Mouse (Mus musculus) stomach, embryonic 14.5 days (tissue): Measurements from ENCODE around the gene Dclk2. TPM values are rescaled to one million over a fixed set of nuclear protein-coding genes. Genes with fewer than 3 reads are reported as not detected.

Experiments
- ATAC-seq: fragments of 200-750 bp; cut with Nextera tagmentation; 2 replicates; pipeline ENCODE4 v1.8.0; 2017; ENCODE audit warnings: low read depth, moderate TSS enrichment; ENCODE audit not compliant: insufficient number of reproducible peaks, insufficient read depth, low FRiP score
- H3K27ac ChIP-seq: fragments of 300-500 bp; sonication (generic); 2 replicates; pipeline ENCODE4 v1.5.1; 2014; ENCODE audit warnings: mild to moderate bottlenecking, low read length, moderate library complexity, mixed read lengths
- H3K27me3 ChIP-seq: fragments of 300-500 bp; sonication (generic); 2 replicates; pipeline ENCODE4 v1.6.1; 2014; ENCODE audit warnings: low read length, control low read depth, mixed read lengths; ENCODE audit not compliant: control insufficient read depth, insufficient read depth
- H3K36me3 ChIP-seq: fragments of 300-500 bp; sonication (generic); 2 replicates; pipeline ENCODE4 v1.6.1; 2014; ENCODE audit warnings: mild to moderate bottlenecking, control low read depth, low read length, moderate library complexity, mixed read lengths; ENCODE audit not compliant: control insufficient read depth, insufficient read depth
- H3K4me1 ChIP-seq: fragments of 300-500 bp; sonication (generic); 2 replicates; pipeline ENCODE4 v1.6.1; 2014; ENCODE audit warnings: low read length, control low read depth, mixed read lengths; ENCODE audit not compliant: control insufficient read depth, insufficient read depth
- H3K4me2 ChIP-seq: fragments of 300-500 bp; sonication (generic); replicated peaks from 2 replicates; pipeline ENCODE4 v1.6.1; 2014; ENCODE audit warnings: low read depth, low read length, control low read depth
- H3K4me3 ChIP-seq: fragments of 300-500 bp; sonication (generic); 2 replicates; pipeline ENCODE4 v1.5.1; 2014; ENCODE audit warnings: low read depth, low read length, control low read depth
- H3K9ac ChIP-seq: fragments of 300-500 bp; sonication (generic); replicated peaks from 2 replicates; pipeline ENCODE4 v1.6.1; 2014; ENCODE audit warnings: low read depth, mild to moderate bottlenecking, control low read depth, low read length, moderate library complexity, mixed read lengths
- H3K9me3 ChIP-seq: fragments of 300-500 bp; sonication (generic); 2 replicates; pipeline ENCODE4 v1.6.1; 2016; ENCODE audit warnings: low read depth, low read length, control low read depth; ENCODE audit not compliant: control insufficient read depth
- WGBS: fragments of 180-500 bp; shearing (Covaris S2); extraction: QIAGEN DNeasy Blood & Tissue Kit; methylation state at CpG from one replicate; pipeline ENCODE4 v1.1.7; 2014; 5-methylcytosine and 5-hydroxymethylcytosine counted together
- polyA plus RNA-seq: library from polyadenylated mRNA; unstranded; fragments of >200 nt; fragmentation: Nextera tagmentation; extraction: Ambion mirVana; gene quantifications from 2 replicates; pipeline ENCODE4 v1.2.1, GENCODE M21; 2014

The Dclk2 gene
- polyA plus RNA-seq, 1 experiment from 2014 or later = 6.7 TPM

GRCm38 (mm10) chr3:86950652-86951051 is 30.0 kb upstream of the Dclk2 start:
- 34% methylated on average over 2 of the region's 2 CpGs for WGBS
- ATAC-seq = no peak

GRCm38 (mm10) chr3:86936254-86936836 is 15.7 kb upstream of the Dclk2 start:
- Histone ChIP-seq H3K9ac (no peak overlapping the region), H3K27me3 (no peaks in the 10 kb centered on the region), H3K27ac (no peak overlapping the region), H3K4me3 (no peak overlapping the region), H3K36me3 (no peaks in the 10 kb centered on the region), H3K4me1 (no peaks in the 10 kb centered on the region), H3K9me3 (no peaks in the 10 kb centered on the region), H3K4me2 (no peak overlapping the region)
- ATAC-seq = no peak
- 17% methylated on average over 2 of the region's 2 CpGs for whole genome bisulfite sequencing

More at GRCm38 (mm10) chr3:86950652-86951051, 30.0 kb upstream of the Dclk2 start:
- Histone ChIP-seq H3K4me1 (no peaks in the 10 kb centered on the region), H3K4me2 (no peak overlapping the region), H3K9ac (no peak overlapping the region), H3K27me3 (no peaks in the 10 kb centered on the region), H3K36me3 (no peaks in the 10 kb centered on the region), H3K4me3 (no peak overlapping the region), H3K27ac (no peak overlapping the region), H3K9me3 (no peaks in the 10 kb centered on the region)

- 81% methylated on average over 7 of the region's 7 CpGs for WGBS
These were observed 12.8 kb upstream of the Dclk2 start for GRCm38 (mm10) chr3:86933446-86933845.

GRCm38 (mm10) chr3:86923686-86924085 is 3.0 kb upstream of the Dclk2 start:
- Histone ChIP-seq H3K4me2 (no peak overlapping the region), H3K9ac (no peak overlapping the region), H3K4me1 (no peaks in the 10 kb centered on the region), H3K4me3 (no peak overlapping the region), H3K27me3 (peaks cover 6% of the 10 kb centered on the region; the same call in 1 of the 2 replicates), H3K27ac (no peak overlapping the region), H3K36me3 (no peaks in the 10 kb centered on the region), H3K9me3 (no peaks in the 10 kb centered on the region)
- no peak for ATAC-seq
- WGBS = 86% methylated on average over 10 of the region's 10 CpGs

More at GRCm38 (mm10) chr3:86933446-86933845, 12.8 kb upstream of the Dclk2 start:
- ATAC-seq = no peak
- Histone ChIP-seq H3K27ac (no peak overlapping the region), H3K27me3 (no peaks in the 10 kb centered on the region), H3K4me2 (no peak overlapping the region), H3K9ac (no peak overlapping the region), H3K9me3 (no peaks in the 10 kb centered on the region), H3K4me1 (no peaks in the 10 kb centered on the region), H3K36me3 (no peaks in the 10 kb centered on the region), H3K4me3 (no peak overlapping the region)

- ATAC-seq = no peak
- Histone ChIP-seq H3K9ac (no peak overlapping the region), H3K27ac (no peak overlapping the region), H3K9me3 (no peaks in the 10 kb centered on the region), H3K4me3 (peak overlapping the region; percentile 78), H3K36me3 (no peaks in the 10 kb centered on the region), H3K27me3 (peaks cover 8% of the 10 kb centered on the region; the same call in 1 of the 2 replicates), H3K4me2 (peak overlapping the region; percentile 73), H3K4me1 (no peaks in the 10 kb centered on the region)
- 66% methylated on average over 18 of the region's 18 CpGs for WGBS
These were observed 726 bp upstream of the Dclk2 start for GRCm38 (mm10) chr3:86921181-86921975.

GRCm38 (mm10) chr3:86919641-86920342 is 860 bp downstream of the Dclk2 start:
- Histone ChIP-seq H3K27me3 (peaks cover 8% of the 10 kb centered on the region; the same call in 1 of the 2 replicates), H3K9ac (peak overlapping the region; percentile 65), H3K4me2 (peak overlapping the region; percentile 73), H3K36me3 (no peaks in the 10 kb centered on the region), H3K4me3 (peak overlapping the region; percentile 78), H3K9me3 (no peaks in the 10 kb centered on the region), H3K4me1 (no peaks in the 10 kb centered on the region), H3K27ac (no peak overlapping the region)
- ATAC-seq = peak; percentile 62; the same call in 1 of the 2 replicates
- WGBS = 1% methylated on average over 61 of the region's 61 CpGs

- no peak for ATAC-seq
- Histone ChIP-seq H3K9ac (no peak overlapping the region), H3K27ac (no peak overlapping the region), H3K9me3 (no peaks in the 10 kb centered on the region), H3K4me3 (no peak overlapping the region), H3K36me3 (no peaks in the 10 kb centered on the region), H3K27me3 (peaks cover 8% of the 10 kb centered on the region; the same call in 1 of the 2 replicates), H3K4me1 (no peaks in the 10 kb centered on the region), H3K4me2 (no peak overlapping the region)
- 93% methylated on average over 5 of the region's 5 CpGs for WGBS
These were observed 3.6 kb downstream of the Dclk2 start for GRCm38 (mm10) chr3:86917048-86917447.

- H3K36me3 ChIP-seq = no peaks in the 10 kb centered on the region
- H3K27ac ChIP-seq = no peak overlapping the region
- H3K4me2 ChIP-seq = no peak overlapping the region
- WGBS = 82% methylated on average over 4 of the region's 4 CpGs
- no peak for ATAC-seq
- no peak overlapping the region for H3K4me3 ChIP-seq
- H3K9me3 ChIP-seq = no peaks in the 10 kb centered on the region
- H3K9ac ChIP-seq = no peak overlapping the region
- H3K4me1 ChIP-seq = no peaks in the 10 kb centered on the region
- H3K27me3 ChIP-seq = peaks cover 8% of the 10 kb centered on the region; the same call in 1 of the 2 replicates
These were observed 4.0 kb downstream of the Dclk2 start for GRCm38 (mm10) chr3:86916626-86917025.
